Mouse (Mus musculus) intestine, postnatal 0 days (tissue): ENCODE measurements at regions not wholly inside any gene's neighbourhood (a gene's known extent, or its start where the extent isn't known, plus 50 kb on each side); places are given as distances from the start of the nearest gene placed in this dataset.
"Not testable (repeated sequence)": the region's sequence is repeated elsewhere in the genome, so short reads cannot be mapped to it uniquely, and the experiment has no call there.

Experiments used
- ATAC-seq: fragments of 200-750 bp; cut with Nextera tagmentation; 2 replicates; pipeline ENCODE4 v1.8.0; 2017; ENCODE audit warnings: mild to moderate bottlenecking, moderate TSS enrichment, moderate library complexity
- H3K27ac ChIP-seq: fragments of 300-500 bp; sonication (generic); 2 replicates; pipeline ENCODE4 v1.5.1; 2014; ENCODE audit warnings: mild to moderate bottlenecking, low read depth, low read length, moderate library complexity
- H3K27me3 ChIP-seq: fragments of 300-500 bp; sonication (generic); replicated peaks from 2 replicates; pipeline ENCODE4 v1.6.1; 2014; ENCODE audit warnings: low read length, mixed read lengths; ENCODE audit not compliant: control insufficient read depth, insufficient read depth
- H3K36me3 ChIP-seq: fragments of 300-500 bp; sonication (generic); 2 replicates; pipeline ENCODE4 v1.6.1; 2014; ENCODE audit warnings: mild to moderate bottlenecking, moderate library complexity; ENCODE audit not compliant: control insufficient read depth, insufficient read depth
- H3K4me1 ChIP-seq: fragments of 300-500 bp; sonication (generic); replicated peaks from 2 replicates; pipeline ENCODE4 v1.6.1; 2014; ENCODE audit warnings: antibody characterized with exemption, low read length, mixed read lengths; ENCODE audit not compliant: control insufficient read depth, insufficient read depth
- H3K4me2 ChIP-seq: fragments of 300-500 bp; sonication (generic); replicated peaks from 2 replicates; pipeline ENCODE4 v1.6.1; 2014; ENCODE audit warnings: low read depth, mild to moderate bottlenecking, moderate library complexity
- H3K4me3 ChIP-seq: fragments of 300-500 bp; sonication (generic); 2 replicates; pipeline ENCODE4 v1.5.1; 2014; ENCODE audit warnings: low read depth, low read length
- H3K9ac ChIP-seq: fragments of 300-500 bp; sonication (generic); 2 replicates; pipeline ENCODE4 v1.6.1; 2014; ENCODE audit warnings: mild to moderate bottlenecking, low read depth, low read length
- H3K9me3 ChIP-seq: fragments of 300-500 bp; sonication (generic); 2 replicates; pipeline ENCODE4 v1.6.1; 2016; ENCODE audit warnings: mixed run types; ENCODE audit not compliant: control insufficient read depth
- CTCF ChIP-seq: sonication (generic); IDR thresholded peaks from 2 replicates; pipeline ENCODE4 v1.5.1; 2016; ENCODE audit warnings: low read depth, mild to moderate bottlenecking, control low read depth, antibody characterized with exemption, moderate library complexity
- WGBS: fragments of 180-500 bp; shearing (Covaris S2); extraction: QIAGEN DNeasy Blood & Tissue Kit; methylation state at CpG from one replicate; pipeline ENCODE4 v1.1.7; 2014; 5-methylcytosine and 5-hydroxymethylcytosine counted together

GRCm38 (mm10) chr3:16085288-16085687 lies 79.1 kb upstream of the Gm5150 start:
- Histone ChIP-seq H3K4me3 (no peak overlapping the region), H3K27ac (no peak overlapping the region), H3K36me3 (no peaks in the 10 kb centered on the region), H3K27me3 (no peaks in the 10 kb centered on the region), H3K4me1 (no peaks in the 10 kb centered on the region), H3K9me3 (no peaks in the 10 kb centered on the region), H3K9ac (no peak overlapping the region), H3K4me2 (no peak overlapping the region)
- WGBS: 44% methylated on average over 3 of the region's 3 CpGs
- no peak for TF ChIP-seq CTCF
- no peak for ATAC-seq

GRCm38 (mm10) chr3:16079178-16079577 lies 72.9 kb upstream of the Gm5150 start:
- WGBS: 77% methylated on average over 2 of the region's 2 CpGs
- no peaks in the 10 kb centered on the region for H3K4me1 ChIP-seq
- H3K36me3 ChIP-seq: no peaks in the 10 kb centered on the region
- H3K9ac ChIP-seq: no peak overlapping the region
- TF ChIP-seq CTCF: no peak
- H3K4me3 ChIP-seq: no peak overlapping the region
- no peaks in the 10 kb centered on the region for H3K9me3 ChIP-seq
- no peak for ATAC-seq
- H3K27me3 ChIP-seq: no peaks in the 10 kb centered on the region
- no peak overlapping the region for H3K27ac ChIP-seq
- no peak overlapping the region for H3K4me2 ChIP-seq

GRCm38 (mm10) chr3:16071906-16072305 lies 65.7 kb upstream of the Gm5150 start:
- WGBS: 93% methylated on average over 13 of the region's 13 CpGs
- no peak for TF ChIP-seq CTCF
- H3K4me2 ChIP-seq: no peak overlapping the region
- no peaks in the 10 kb centered on the region for H3K36me3 ChIP-seq
- no peaks in the 10 kb centered on the region for H3K9me3 ChIP-seq
- H3K27me3 ChIP-seq: no peaks in the 10 kb centered on the region
- H3K4me1 ChIP-seq: no peaks in the 10 kb centered on the region
- ATAC-seq: no peak
- no peak overlapping the region for H3K9ac ChIP-seq
- H3K27ac ChIP-seq: no peak overlapping the region
- no peak overlapping the region for H3K4me3 ChIP-seq

GRCm38 (mm10) chr3:16070963-16071362 lies 64.7 kb upstream of the Gm5150 start:
- WGBS: 100% methylated on average over 1 of the region's 1 CpGs
- TF ChIP-seq CTCF: no peak
- Histone ChIP-seq H3K4me2 (no peak overlapping the region), H3K27me3 (no peaks in the 10 kb centered on the region), H3K36me3 (no peaks in the 10 kb centered on the region), H3K27ac (no peak overlapping the region), H3K9me3 (no peaks in the 10 kb centered on the region), H3K4me3 (no peak overlapping the region), H3K4me1 (no peaks in the 10 kb centered on the region), H3K9ac (no peak overlapping the region)
- ATAC-seq: no peak

GRCm38 (mm10) chr3:16057709-16058108 lies 51.5 kb upstream of the Gm5150 start:
- H3K4me2 ChIP-seq, H3K36me3 ChIP-seq, H3K27ac ChIP-seq, H3K4me3 ChIP-seq, ATAC-seq, H3K4me1 ChIP-seq, H3K9ac ChIP-seq, H3K27me3 ChIP-seq, H3K9me3 ChIP-seq: not testable (repeated sequence)
- WGBS: 73% methylated on average over 5 of the region's 5 CpGs
